Mouse (Mus musculus): Measurements from ENCODE around the gene Comp.

GRCm38 (mm10) chr8:70366588-70366987, 6.8 kb upstream of the Comp start:
- TF ChIP-seq CTCF (IDR thresholded peaks at IDR 0.05; ENCODE audit: borderline replicate concordance, insufficient read depth, low read length) = no peak
- TF ChIP-seq POLR2A (IDR thresholded peaks at IDR 0.05; ENCODE audit: low read depth, low read length) = no peak
